Mouse (Mus musculus) E14TG2a.4 (cell line): ENCODE measurements around the gene Sox21.

Experiments
- CTCF ChIP-seq: conservative IDR thresholded peaks from 2 replicates; pipeline ENCODE4 v1.5.1; 2014; ENCODE audit warnings: low read length
- POU5F1 ChIP-seq: IDR thresholded peaks from 2 replicates; pipeline ENCODE4 v1.6.1; 2014; ENCODE audit warnings: low read length, borderline replicate concordance

DNA sequence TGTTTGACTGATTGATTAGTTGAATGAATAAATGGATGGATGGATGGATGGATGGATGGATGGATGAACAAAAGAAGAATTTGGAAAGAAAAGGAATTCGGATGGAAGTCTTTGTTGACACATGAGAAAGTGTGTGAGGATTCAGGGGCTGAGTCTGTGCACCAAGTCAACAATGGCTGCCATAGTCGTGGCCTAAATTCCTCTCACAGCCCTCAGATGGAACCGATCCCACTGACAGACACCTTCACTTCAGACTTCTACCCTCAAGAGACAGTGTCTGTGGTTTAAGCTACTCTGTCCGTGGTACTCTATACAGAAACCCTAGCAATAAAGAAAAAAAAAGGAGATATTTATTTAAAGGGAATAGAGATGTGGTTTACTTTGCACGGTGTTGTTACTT lies 34.8 kb downstream of the Sox21 start:
- no peak for TF ChIP-seq CTCF
- no peak for TF ChIP-seq POU5F1
